Mouse (Mus musculus) layer of hippocampus, adult 18-20 months (tissue): ENCODE data around the gene Clstn1. TPM values are rescaled to one million over a fixed set of nuclear protein-coding genes. Genes with fewer than 3 reads are reported as not detected.
"Not testable (repeated sequence)": the region's sequence is repeated elsewhere in the genome, so short reads cannot be mapped to it uniquely, and the experiment has no call there.

ENCODE experiments used
- DNase-seq, 2 experiments: peaks; one replicate each; pipeline ENCODE4 v3.0.0; 2022; ENCODE audit warnings: low spot score in 2 of 2
- total RNA-seq, 2 experiments: library from RNA; stranded (reverse); gene quantifications; 2 replicates each; pipeline ENCODE4 v1.2.3; 2021

Gene Clstn1
- total RNA-seq, 2 experiments from 2014 or later, result 839 to 867 TPM

- peak in 1 of 2 experiments; percentile 67 for DNase-seq
These were observed 8.8 kb downstream of the Clstn1 start for GRCm38 (mm10) chr4:149594913-149595581.

DNA sequence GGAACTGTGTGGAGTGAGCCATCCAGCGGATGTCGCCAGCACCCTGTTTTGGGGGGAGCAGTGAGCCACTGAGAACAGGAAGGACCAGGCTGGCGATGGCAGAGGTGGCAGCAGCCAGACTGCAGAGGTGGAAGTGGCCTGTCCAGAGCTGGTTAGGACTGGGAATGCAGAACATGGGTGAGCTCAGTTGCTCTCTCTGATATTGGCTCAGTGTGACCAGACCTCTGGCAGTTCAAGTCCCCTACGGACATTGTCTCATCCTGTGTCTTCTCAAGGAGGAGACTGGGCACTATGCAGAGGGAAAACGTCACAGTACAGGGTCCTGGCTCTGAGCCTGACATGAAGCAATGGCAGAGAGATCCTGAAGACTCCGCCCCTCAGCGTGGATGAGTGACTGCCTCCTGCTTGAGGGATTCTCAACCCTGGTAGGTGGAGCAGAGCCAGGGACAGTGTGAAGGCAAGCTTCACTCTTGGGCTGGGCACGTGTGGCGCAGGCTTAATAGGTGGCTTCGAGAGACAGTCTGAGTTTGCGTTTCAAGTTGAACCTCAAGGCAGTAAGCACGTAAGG lies 11.5 kb downstream of the Clstn1 start:
- DNase-seq, result no peak

DNA sequence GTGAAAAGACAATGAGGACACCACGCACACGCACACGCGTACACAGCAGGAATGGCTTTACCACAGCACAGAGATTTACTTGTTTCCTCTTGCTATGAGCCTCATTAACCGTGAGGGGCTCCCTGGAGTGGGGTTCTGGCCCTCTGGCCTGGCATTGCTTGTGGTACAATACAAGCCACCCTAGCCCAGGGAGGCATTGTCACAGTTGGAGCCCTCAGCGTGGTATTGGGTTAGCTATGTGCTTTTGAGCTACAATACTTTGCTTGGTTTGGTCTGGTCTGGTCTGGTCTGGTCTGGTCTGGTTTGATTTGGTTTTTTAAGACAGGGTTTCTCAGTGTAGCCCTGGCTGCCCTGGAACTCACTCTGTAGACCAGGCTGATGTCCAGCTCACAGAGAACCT lies 13.3 kb downstream of the Clstn1 start:
- no peak for DNase-seq

DNA sequence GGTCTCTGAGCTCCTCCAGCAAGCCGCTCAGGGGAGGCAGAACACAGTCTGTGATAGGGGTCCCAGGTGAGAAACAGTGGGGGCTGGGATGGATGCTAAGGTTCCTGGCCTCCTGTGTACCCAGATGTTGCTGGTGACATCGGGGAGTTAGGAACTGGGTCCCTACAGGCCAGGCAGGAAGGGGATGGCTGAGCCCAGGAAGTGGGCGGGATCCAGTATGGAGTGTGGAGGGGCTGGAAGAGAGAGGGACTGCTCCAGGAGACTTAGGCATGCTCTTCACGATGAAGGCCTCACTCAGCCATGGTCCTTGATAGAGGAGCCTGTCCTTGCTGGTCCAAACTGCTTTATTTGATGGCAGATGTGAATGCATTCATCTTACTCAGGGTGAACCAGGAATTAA lies 13.9 kb downstream of the Clstn1 start:
- no peak for DNase-seq

DNA sequence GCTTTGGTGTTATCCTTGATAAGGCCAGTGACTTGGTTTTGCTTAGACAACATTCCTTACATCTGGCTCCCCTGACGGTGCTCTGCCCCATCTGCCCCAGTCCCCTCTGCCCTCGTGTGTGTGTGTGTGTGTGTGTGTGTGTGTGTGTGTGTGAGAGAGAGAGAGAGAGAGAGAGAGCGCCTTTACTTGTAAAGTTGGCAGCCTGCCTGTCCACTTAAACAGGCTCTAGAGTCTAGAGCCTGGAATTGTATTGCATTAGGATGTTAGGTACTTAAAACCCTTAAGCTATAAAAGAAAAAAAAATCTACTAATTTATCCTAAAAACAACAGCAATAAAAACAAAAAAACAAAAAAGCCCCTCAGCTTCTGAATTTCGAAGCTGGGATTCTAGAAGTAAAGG lies 15.2 kb downstream of the Clstn1 start:
- DNase-seq, result no peak

DNA sequence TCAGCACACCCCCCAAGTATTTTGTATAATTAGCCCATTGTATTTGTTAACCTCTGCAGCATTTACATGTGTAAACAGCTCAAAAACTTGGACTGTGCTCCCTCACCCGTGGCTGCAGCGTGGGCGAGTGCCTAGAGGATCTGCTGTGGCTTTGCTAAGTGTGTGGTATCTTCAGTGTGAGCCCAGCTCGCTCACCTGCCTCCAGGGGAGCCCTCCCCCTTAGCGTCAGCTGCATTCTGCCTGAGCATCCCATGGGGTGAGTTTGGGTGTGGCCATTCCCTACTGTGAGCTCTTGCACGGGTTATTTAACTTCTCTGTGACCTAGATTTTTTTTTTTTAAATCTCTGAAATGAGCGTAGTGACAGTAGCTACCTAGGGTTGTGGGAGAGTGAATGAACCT lies 16.0 kb downstream of the Clstn1 start:
- DNase-seq, result no peak

- DNase-seq, result no peak
These were observed 17.6 kb downstream of the Clstn1 start for GRCm38 (mm10) chr4:149603860-149604259.

DNA sequence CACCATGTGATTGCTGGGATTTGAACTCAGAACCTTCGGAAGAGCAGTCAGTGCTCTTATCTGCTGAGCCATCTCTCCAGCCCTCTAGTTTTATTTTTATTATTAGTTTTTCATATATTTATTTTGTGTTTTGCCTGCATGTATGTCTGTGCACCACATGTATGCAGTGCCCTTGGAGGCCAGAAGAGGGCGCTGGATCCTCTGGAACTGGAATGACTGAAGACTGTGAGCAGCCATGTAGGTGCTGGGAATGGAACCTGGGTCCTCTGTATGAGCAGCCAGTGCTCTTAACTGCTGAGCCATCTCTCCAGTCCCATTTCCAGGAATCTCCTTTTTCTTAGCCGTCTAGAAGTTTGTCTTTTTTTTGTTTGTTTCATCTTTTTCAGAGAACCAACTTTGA lies 18.2 kb downstream of the Clstn1 start:
- no peak for DNase-seq

- DNase-seq, result peak in 1 of 2 experiments; percentile 47
These were observed 19.8 kb downstream of the Clstn1 start for GRCm38 (mm10) chr4:149606056-149606455.

GRCm38 (mm10) chr4:149606766-149607358 lies 20.6 kb downstream of the Clstn1 start:
- no peak for DNase-seq

DNA sequence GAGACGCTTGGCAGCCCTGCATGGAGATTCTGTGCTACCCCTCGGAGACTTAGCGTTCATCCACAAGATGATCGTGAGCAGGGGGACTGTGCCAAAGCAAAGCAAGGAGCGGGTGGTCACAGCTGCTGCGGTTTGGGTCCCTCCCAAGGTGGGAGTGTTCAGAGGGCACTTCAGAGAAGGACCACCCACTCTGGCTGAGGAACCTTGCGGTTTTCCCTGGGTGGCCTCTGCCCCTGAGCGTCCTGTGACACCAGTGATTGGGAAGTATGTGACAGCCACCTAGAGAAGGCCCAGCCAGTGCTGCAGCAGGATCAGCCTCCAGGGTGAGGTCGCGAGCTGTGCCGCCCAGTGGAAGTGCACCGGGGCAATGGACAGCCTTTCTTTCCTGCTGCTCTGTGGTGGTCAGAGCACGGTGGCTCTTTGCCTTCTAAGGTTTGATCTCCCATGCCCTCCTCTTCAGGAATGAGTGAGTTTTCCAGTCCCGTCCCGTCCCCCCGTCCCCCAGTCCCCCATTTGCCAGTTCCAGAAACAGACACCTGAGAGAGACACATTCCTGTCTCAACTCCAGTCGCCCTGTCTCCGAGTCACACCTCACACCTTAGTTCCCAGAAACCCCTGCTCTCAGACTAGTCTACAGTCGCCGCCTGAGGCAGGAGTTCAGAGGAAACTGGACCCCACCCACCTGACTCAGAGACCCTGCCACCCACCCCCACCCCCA lies 21.5 kb downstream of the Clstn1 start:
- no peak for DNase-seq

- DNase-seq, result no peak
These were observed 22.0 kb downstream of the Clstn1 start for GRCm38 (mm10) chr4:149608309-149608638.

GRCm38 (mm10) chr4:149609256-149610025 lies 23.2 kb downstream of the Clstn1 start:
- DNase-seq, result peak in 1 of 2 experiments; percentile 43

GRCm38 (mm10) chr4:149611376-149612044 lies 25.2 kb downstream of the Clstn1 start:
- peak in 1 of 2 experiments; percentile 73 for DNase-seq

- DNase-seq, result not testable (repeated sequence)
These were observed 27.2 kb downstream of the Clstn1 start for GRCm38 (mm10) chr4:149613497-149613896.

DNA sequence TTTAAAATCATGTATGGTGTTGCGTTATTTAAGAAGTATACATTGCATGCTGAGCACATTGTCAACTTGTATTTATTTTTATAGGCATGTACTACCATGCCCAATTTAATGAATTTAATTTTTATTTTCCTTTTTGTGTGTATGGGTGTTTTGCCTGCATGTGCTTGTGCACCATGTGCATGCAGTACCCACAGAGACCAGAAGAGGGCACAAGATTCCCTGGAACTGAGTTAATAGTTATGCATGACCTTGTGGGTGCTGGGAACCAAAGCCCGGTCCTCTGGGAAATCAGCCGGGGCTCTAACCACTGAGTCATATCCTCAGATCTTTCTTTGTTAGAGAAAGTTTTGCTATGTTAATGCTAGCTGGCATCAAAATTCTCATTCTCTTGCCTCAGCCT lies 28.6 kb downstream of the Clstn1 start:
- DNase-seq, result no peak

DNA sequence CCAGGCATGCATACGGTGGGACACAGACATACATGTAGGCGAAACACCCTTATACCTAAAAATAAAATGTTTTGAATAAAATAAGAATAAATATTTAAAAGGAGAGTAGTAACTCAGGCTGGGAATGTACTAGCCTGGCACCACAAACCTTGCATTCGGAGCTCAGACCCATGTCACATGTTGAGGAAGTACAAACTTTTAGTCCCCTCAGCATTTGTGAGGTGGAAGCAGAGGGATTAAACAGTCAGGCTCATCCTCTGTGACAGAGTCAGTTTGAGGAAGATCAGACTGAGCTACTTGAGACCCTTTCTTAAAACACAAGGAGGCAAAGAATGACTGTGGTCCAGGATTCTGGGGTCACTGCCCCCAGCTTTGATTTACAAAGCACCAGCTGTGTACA lies 30.7 kb downstream of the Clstn1 start:
- DNase-seq, result not testable (repeated sequence)

DNA sequence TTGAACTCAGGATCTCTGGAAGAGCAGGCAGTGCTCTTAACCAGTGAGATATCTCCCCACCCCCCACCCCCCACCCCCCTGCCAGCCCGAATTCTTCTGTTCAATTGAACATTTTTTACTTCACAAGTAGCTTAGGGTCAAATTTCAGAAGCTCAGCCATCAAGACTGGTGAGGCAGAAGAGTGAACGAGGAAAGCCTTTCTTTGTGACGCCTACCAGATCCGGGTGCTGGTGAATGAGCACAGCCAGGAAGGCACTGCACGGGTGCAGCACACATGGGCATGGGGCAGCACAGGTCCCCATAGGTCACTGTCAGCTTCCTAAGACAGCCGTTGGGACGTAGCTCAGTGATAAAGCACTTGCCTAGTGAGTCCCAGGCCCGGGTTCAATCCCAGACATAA lies 33.7 kb downstream of the Clstn1 start:
- no peak for DNase-seq

DNA sequence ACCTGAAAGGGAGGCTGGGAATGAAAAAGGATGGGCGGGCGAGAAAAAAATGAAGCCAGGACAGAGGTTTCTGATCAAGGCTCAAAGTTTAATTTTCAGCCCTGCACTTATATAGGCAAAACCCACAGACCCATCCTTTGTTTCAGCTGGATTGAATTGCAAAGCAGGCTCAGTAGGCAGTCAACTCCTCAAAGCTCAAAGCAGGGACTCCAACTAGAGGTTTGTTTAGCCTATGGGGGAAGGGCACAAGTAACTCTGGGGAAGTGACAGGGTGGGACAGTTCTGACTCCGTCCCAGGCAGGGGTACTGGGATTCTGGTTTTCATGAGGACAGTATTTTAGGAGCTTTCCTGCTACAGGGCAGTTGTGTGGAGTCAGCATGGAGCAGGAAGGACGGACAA lies 35.0 kb downstream of the Clstn1 start:
- no peak for DNase-seq

DNA sequence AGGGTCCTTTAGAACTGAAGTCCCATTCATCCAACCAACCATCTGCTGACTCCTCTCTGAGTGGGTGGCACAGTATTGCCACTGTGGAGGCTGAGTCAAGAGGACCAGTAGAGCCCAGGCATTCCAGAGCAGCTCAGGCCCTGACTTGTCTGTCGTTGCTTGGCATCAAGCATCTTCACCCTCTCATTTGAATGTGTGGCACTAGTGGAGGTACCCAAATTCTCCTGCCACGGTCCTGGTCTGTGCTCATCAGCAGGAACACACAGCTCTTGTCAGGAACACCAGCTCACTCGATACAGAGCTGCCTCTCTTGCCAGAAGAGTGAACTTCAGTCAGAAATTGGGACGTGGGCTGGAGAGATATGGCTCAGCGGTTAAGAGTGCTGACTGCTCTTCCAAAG lies 37.4 kb downstream of the Clstn1 start:
- no peak for DNase-seq

DNA sequence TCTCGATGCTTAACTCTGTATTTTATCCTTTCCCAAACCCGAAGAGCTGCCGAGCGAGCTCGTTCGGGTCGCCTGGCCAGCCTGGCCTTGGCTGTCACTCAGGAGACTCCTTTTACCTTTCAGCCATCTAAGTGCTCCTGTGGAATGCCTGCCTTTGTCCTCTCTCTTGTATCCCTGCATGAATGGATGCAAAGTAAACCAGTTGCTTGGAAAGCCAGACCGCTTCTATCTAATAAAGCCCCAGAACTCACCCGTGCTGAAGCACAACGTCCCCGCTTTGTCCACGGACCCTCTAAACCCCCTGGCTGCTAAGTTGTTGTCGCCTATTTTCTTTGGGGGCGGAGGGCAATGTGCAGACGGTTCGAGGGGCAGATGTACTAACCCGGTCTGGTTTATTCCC lies 40.5 kb downstream of the Clstn1 start:
- DNase-seq, result no peak
